Mouse (Mus musculus): ENCODE measurements around the gene Mrpl34.
"Not testable (repeated sequence)": the region's sequence is repeated elsewhere in the genome, so short reads cannot be mapped to it uniquely, and the experiment has no call there.

The Mrpl34 gene

DNA sequence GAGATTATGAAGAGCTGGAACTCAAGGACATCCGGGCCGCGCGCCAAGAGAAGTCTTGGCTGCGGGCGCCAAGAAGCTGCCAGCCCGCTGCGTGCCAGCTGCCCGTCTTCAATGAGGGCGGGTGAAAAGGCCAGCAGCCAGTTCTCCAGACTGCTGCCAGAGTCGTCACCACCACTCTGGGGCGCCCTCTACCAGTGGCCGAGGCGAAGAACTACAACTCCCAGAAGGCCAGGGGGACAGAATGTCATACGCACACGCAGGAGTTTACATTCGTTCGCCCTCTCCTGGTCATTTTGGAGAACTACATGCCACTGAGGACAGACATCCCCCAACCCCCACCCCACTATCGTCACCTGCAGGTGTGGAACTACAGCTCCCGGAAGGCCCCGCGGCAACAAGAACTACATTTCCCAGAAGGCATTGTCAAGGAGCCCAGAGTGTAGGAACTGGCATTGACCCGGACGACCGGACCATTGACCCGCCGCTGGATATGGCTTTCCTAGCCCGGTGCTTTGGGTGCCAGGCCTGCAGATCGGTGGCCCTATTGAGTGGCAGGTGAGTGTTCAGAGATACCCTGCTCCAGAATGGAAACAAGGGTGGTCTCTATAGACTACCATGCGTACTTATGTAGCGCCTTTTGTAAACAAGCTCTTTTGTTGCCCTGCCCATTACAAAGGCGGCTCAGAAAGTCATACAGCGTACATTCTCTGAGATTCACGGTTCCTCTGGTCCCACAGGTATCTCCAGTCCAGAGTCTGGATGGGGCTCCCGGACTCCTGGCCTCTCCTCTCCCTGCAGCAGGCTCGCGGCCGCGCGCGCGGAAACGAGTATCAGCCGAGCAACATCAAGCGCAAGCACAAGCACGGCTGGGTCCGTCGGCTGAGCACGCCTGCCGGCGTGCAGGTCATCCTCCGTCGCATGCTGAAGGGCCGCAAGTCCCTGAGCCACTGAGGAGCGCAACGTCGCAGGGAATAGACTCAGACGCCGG, at the start of gene Mrpl34:
Gene Mrpl34 (plus strand): TSS at position 447 of the 988 bp plus-strand sequence.
- DNase-seq (ENCODE audit: low read depth, low spot score), result peak; percentile 99

DNA sequence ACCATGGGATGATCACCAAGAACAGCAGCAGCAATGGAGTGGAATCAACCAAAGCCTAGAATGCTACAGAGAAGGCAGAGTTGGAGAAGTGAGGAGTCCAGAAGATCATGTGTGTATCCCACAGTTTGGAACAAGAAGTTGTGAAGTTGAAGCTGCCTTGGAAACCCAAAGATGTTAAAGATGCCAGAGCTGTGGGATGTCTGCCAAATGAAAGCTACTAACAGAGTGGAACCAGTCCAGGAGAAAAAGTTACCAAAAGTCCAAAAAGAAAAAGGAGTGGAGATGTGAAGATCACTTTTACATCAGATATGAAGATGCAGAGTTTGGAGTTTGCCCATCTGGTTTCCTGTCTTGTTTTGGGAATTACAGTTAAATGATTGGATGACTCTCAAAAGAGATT, 42.6 kb upstream of the Mrpl34 start:
- no peak for DNase-seq (ENCODE audit: low read depth, low spot score)

DNA sequence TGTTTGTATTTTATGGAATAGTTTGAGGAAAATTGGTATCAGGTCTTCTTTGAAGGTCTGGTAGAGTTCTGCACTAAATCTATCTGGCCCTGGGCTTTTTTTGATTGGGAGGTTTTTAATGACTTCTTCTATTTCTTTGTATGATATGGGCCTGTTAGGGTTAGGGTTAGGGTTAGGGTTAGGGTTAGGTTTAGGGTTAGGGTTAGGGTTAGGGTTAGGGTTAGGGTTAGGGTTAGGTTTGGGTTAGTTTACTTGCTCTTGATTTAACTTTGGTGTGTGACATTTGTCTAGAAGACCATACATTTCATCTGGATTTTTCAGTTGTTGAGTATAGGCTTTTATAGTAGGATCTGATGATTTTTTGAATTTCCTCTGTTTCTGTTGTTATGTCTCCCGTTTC, 31.8 kb upstream of the Mrpl34 start:
- not testable (repeated sequence) for DNase-seq (ENCODE audit: low read depth, low spot score)

DNA sequence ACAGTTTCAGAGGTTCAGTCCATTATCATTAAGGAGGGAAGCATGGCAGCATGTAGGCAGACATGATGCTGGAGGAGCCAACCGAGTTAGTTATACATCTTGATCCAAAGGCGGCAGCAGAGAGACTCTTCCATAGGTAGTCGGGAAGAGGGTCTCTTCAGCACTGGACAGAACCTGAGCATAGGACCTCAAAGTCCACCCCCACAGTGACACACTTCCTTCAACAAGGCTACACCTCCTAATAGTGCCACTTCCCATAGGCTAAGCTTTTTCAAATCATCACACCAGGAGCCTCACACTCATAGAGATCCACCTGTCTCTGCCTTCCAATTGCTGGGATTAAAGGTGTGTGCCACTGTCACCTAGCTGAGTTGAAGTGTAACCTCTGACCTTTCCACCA, 27.7 kb upstream of the Mrpl34 start:
- DNase-seq (ENCODE audit: low read depth, low spot score), result no peak

DNA sequence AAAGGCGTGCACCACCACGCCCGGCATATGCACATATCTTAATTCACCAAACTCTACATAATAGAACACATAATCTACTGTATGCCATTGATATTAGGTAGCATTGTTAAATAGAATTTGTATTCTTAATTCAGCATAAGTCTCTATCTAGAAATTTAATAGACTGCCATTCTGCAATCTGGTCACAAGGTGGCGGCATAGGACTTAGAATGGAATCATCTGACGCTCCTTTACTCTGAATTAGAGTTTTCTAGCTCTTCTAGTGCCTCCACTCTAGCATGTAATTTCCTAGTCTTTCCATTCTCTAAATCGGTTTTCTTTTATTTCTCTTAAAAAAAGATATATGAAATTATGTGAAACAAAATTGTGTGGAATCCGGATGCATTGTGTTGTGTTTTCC, 23.4 kb upstream of the Mrpl34 start:
- DNase-seq (ENCODE audit: low read depth, low spot score), result peak; percentile 31

DNA sequence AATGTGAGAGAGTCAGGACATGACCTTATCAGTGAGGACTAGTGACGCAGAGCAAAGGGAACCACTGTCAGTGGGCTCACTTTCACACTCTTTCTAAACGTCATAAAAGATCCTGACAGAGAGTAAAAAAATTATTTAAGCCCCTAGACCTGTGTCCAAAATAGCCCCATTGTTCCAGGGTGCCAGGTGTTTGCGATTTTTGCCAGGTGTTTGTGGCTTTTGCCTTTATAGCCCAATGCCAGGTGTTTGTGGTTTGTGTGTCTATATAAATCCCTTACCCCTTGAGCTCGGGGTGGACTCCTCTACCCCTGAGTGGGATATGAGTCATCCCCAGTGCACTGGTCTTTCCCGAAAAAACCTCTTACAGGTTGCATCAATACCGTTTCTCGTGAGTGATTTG, 19.7 kb upstream of the Mrpl34 start:
- no peak for DNase-seq (ENCODE audit: low read depth, low spot score)

DNA sequence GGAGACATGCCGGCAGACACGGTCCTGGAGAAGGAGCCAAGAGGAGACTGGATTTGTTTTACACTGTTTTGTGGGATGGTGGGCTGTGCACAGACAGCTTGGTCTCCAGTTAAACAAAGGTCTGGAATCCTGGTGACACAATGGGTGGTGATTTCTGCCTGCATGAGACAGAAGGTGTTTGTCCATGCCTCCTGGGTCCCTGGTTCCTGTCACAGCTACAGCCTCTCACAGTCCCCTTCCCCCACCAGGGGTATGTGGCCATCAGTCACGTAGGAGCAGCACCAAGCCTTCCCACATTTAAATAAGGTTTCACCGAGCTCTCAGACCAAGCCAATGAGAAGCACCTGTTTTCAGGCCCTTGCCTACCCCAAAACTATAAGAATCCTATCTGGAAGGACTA, 13.4 kb upstream of the Mrpl34 start:
- no peak for DNase-seq (ENCODE audit: low read depth, low spot score)

DNA sequence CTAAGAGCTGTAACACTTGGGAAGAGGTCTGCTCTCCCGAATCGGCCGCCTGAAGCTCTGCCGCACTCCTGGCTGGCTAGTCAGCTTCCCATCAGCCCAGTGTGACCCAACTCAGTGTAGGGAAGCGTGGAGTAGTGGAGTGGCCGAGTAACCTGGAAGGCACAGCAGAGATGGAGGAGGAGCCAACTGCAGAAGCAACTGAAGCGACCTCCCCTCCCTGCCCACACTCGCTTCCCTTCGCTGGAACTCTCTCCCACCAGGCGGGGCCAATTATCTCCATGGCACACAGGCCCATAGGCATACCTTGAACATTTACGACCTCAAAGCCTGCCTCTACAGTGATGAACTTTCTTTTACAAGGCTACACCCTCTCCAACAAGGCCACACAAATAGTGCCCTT, 13.0 kb upstream of the Mrpl34 start:
- DNase-seq (ENCODE audit: low read depth, low spot score), result no peak

DNA sequence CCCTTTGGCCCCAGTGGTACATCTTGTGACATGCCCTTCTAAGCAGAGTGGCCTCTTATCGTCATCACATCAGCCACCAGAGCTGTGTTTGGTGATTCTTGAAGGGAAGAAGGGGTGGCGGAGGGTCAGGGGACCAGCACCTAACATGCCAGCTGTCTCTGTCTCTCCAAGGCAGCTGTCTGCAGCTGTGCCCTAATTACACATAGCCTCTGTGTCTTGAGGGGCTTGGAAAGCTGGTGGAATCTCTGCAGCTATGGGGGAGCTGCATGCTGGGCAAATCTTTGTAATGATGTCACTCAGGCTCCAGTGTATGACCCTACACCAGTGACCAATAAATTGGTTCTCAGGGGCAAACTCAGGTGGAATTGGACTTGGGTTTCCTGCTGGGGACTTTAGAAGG, 12.1 kb upstream of the Mrpl34 start:
- no peak for DNase-seq (ENCODE audit: low read depth, low spot score)

DNA sequence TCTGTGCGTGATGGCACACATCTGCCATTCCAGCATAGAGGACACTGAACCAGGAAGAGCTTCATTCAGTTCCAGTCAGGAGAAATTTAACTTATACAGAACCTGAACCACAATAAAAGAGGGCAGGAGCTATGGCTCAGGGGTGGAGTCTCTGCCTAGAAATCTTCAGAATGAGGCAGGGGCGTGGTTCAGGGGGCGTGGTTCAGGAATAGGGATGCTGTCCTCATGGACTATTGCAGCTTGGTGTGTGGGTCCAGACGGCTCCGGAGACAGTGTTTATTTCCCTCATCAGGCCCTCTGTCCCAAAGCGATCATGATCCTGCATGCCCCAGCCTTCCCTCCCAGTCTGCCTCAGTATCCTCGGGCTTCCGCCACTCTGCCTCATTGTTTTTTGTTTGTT, 10.1 kb upstream of the Mrpl34 start:
- no peak for DNase-seq (ENCODE audit: low read depth, low spot score)

DNA sequence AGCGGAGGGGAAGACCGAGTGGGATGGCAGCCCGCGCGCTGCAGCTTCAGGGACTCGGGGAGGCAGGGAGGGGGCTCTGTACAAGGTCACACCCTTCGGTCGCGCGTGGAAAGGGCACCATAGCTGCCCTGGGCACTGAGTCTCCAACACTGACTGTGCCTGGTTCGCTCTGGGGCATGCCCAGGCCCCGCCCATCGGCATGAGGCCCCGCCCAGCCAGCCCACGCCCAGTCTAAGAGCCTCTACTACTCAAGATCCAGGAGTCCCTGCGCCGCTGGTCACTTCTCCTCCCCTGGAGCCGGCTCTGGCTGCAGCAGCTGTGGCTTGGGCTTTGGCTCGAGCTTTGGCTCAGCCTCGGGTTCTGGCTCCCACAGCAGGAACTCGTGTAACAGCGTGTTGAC, 7.9 kb upstream of the Mrpl34 start:
- DNase-seq (ENCODE audit: low read depth, low spot score), result no peak

DNA sequence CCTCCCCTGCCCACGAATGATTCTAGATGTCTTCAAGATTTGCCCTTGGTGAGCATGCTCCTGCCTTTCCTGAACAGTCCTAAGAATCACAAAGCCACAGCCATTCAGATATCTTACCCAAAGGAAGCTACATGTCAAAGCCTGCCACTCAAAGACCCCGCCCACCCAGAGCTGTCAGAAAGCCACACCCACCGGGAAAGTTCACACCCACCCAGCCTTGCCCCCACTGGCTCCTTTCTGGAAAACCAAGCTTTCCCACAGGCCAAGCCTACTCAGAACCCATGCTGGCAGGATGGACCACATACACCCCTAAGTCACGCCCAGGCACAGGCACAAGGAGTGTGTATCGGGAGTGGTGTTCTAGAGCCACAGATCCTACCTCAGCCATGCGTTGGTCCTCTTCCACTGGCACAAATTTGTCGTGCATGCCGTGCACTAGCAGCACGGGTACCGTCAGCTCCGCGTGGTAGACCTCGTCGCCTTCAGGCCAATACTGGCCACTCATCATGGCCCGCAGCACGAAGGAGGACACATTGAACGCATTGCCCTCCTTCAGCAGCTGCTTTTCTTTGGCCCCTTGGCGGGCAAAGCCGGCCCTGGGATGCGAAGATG, 7.0 kb upstream of the Mrpl34 start:
- no peak for DNase-seq (ENCODE audit: low read depth, low spot score)

DNA sequence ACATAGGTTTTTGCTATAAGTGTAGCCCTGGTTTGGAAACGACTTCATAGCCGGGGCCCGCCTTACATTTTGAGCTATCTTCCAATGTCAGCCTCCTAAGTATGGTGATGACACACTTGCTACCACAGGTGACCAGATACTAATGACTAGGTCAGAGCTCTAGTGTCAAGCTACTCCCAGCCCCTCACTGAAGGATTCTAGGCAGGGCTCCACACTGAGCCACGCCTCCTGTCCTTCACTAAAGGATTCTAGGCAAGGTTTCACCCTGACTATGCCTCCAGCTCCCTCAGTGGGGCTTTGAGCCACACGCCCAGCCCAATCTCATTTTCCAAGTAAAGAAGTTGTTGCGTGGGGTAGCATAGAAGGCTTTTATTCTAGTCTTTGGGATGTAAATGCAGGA, 4.0 kb upstream of the Mrpl34 start:
- DNase-seq (ENCODE audit: low read depth, low spot score), result no peak

DNA sequence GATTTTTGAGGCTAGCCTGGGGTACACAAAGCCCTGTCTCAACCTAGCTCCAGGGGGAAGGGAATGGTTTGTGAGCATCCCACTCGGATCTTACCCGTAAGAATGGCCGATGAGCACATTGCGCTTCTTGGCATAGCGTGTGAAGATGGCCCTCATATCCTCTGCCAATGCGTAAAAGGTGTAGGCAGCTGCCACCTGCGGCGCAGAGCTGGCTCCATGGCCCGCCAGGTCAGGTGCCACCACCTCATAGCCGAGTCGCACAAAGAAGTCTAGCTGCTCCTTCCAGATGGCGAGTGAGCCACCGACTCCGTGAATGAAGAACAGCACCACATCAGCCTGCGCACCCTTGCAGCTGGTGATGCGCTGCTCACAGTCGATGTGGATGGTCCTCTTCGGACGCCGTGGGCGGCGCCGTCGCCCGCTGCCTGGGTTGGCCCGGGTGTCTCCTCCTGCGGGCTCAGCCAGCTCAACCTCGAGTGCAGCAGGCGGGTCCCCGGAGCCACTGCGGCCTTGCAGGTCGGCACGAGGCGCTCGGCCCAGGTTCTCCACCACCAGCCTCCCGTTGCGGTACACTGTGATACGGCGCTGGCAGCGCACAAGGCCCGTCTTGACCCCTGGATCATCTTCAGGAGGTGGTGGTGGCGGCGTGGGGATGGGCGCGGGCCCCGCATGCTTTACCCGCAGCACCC, 3.5 kb upstream of the Mrpl34 start:
- DNase-seq (ENCODE audit: low read depth, low spot score), result no peak

DNA sequence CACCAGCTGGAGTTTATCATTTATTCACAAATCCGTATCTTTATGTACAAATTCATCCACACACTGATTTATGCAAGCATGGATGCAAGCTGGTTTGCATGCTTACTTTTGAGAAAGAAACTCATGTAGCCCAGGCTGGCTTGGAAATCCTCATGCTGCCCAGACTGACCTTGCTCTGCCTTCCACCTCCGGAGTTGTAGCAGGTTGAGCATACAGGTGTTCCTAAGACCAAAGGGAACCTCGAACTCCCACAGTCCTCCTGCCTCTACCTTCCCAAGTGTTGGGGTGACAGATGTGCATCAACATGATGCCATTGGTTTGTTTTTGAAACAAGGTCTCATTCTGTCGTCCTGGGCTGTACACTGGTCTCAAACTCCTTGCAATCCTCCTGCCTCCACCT, 2.6 kb upstream of the Mrpl34 start:
- DNase-seq (ENCODE audit: low read depth, low spot score), result no peak

DNA sequence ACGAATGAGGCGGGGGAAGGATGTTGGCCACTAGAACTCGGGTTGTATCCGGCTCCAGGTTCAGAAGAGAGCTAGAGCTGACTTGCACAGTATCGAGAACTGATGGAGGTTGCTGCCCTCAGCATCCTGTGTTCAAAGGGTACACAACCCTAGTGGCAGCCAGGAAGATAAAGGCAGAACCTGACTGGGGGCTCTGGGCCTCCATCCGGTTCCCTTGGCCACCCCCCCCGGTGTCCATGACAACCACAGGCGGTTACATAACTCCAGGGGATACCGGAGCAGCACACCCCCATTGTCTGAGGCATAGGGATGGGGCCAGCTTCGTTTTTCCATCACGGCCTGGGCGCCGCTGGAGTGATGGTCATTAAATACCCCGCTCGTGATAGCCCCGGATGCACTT, 2.0 kb upstream of the Mrpl34 start:
- DNase-seq (ENCODE audit: low read depth, low spot score), result no peak

DNA sequence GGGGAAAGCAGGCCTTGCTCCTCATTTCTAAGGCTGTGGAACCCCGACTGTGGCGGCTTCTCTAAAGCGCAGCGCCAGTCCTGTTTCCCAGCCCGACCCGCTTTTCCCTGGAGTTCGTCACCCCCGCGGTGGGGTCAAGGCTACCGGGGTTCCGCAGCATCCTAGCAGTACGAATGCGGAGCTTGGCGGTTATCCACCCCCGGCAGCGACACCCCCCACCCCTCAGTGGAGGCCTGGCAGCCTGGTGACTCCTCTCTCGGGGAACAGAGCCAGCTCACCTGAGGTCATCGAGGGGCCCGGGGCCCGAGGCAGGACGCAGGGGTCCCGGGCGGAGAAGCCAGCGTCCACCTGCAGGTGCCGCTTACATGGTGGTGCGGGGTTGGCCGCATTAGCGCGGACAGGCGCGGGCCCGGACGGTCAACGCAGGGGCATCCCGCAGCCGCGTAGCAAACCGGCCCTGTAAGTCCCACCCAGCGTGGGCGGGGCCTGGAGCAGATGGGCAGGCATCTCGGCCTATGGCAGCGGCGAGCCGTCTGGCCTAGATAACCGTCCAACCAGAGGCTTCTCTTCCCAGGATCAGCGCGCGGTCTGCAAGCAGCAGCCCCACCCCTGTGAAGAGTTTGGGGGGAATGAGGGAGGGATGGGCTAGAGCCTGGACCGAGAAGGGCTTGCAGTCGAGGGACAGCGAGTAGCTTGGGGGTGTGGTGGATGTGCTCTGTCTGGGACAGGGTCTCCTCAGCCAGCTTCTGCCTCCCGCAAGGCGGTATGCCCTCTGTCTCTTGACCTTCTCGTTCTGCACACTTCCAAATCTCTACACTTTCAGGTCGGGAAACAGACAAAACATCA, 1.3 kb upstream of the Mrpl34 start, which contains the start of gene Abhd8:
Gene Abhd8 (minus strand): TSS at position 468 of the 846 bp plus-strand sequence.
- DNase-seq (ENCODE audit: low read depth, low spot score), result peak; percentile 94

DNA sequence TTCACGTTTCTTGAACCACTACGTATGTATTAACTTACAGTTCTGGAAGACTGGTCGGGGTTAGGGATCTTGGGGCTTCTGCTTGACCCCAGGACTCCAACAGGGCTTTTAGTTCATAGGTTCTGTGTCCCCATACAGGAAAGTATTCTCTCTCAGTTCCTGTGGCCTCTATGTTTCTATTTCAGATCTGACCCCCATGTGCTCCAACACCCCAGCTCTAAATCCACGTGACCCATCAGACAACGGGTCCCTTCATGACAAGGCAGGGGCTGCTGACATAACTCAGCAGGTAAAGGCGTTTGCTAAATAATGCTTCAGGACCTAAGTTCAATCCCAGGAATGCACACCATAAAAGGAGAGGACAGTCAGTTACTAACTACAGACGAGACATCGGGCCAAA, 974 bp downstream of the Mrpl34 start:
- DNase-seq (ENCODE audit: low read depth, low spot score), result no peak

DNA sequence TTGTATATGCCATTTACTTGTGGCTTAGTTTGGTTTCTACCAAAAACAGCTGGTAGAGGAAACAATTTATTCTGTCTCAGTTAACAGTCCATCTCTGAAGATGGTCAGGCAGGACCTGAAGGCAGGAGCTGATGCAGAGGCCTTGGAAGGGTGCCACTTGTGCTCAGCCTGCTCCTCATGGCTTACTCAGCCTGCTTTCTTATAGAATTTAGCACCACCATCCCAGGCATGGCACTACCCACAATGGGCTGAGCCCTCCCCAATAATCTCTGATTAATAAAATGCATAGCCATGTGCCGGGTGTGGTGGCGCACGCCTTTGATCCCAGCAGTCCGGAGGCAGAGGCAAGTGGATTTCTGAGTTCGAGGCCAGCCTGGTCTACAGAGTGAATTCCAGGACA, 1.4 kb downstream of the Mrpl34 start:
- DNase-seq (ENCODE audit: low read depth, low spot score), result no peak

DNA sequence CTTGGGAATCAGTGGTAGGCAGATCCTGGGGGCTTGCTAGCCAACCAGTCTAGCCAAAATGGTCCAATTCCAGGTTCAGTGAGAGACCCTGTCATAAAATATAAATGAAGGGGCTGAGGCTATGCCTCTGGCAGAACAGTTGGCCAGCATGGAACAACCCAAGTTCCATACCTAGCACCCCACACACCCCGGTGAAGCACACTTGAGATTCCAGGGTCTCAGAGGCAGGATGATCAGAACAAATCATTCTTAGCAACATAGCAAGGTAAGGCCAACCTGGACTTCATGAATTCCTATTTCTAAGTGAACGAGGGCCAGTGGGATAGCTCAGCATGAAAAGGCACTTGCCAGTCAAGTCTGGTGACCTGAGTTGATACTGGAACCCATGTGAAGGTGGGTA, 2.4 kb downstream of the Mrpl34 start:
- DNase-seq (ENCODE audit: low read depth, low spot score), result no peak

DNA sequence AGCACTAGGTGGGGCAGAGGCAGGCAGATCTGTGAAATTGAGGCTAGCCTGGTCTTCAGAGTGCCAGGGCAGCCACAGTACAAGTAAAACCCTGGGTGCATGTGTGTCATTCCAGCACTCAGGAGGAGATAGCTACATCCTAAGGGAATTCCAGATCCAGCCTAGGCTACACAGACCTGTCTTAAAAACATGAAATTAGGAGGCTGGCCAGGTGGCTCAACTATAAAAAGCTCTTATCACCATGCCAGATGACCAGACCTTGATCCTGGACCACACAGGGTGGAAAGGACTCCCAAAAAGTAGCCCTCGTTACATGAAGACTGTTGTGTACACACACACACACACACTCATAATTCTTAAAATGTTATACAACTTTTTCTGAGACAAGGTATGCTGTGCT, 3.2 kb downstream of the Mrpl34 start:
- no peak for DNase-seq (ENCODE audit: low read depth, low spot score)

DNA sequence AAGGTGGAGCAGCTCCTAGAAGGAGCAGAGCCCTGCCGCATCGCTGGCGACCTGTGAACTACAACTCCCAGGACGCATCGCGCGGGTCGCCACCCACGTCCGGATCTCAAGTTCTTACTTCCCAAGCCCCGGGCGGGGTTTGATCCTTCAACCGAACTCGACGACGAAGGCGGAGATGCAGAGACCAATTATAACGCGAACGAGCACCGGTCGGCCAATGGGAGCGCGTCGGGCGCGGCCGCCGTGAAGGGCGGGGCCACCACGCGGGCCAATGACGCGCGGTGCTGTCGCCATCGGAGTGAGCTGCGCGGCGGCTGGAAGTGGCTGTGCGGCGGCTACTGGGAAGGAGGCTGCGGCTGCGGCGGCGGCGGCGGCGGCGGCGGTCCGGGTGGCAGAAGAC, 4.2 kb downstream of the Mrpl34 start, which contains the start of gene Dda1:
Gene Dda1 (plus strand): TSS at position 284 of the 400 bp plus-strand sequence.
- DNase-seq (ENCODE audit: low read depth, low spot score), result peak; percentile 99

Data from embryo, embryonic 11.5 days (tissue).